Mouse (Mus musculus) adrenal gland, adult 8-10 months (tissue): Measurements from ENCODE around the gene Lexm. TPM values are rescaled to one million over a fixed set of nuclear protein-coding genes. Genes with fewer than 3 reads are reported as not detected.

Experiments
- DNase-seq: peaks from one replicate; pipeline ENCODE4 v3.0.0; 2022
- total RNA-seq, 4 experiments: library from RNA; stranded (reverse); gene quantifications; 2 replicates each; pipeline ENCODE4 v1.2.4; 2022

The Lexm gene
- not detected for total RNA-seq

- no peak for DNase-seq
Observed at GRCm38 (mm10) chr4:106617056-106617455, at the start of gene Lexm. TSS of gene Lexm (minus strand) at chr4:106617241.

DNA sequence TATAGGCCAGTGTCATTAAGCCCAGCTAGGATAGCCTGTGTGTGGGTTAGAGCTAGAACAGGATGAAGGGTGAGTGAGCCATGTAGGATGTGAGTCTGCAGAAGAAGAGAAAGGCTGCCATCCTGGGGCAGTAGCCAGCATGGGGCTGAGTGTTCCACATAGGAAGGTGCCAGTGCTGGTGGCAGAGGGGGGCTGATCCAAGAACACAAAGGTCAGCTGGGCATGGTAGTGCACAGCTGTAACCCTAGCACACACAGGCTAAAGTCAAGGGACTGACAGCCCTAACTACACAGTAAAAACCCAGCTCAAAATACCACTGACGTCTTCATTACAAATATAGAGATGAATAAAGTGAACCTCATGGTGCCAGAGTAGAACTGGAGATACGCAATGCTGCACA lies 49.5 kb upstream of the Lexm start:
- DNase-seq = no peak

GRCm38 (mm10) chr4:106665673-106666072 lies 48.6 kb upstream of the Lexm start:
- no peak for DNase-seq

DNA sequence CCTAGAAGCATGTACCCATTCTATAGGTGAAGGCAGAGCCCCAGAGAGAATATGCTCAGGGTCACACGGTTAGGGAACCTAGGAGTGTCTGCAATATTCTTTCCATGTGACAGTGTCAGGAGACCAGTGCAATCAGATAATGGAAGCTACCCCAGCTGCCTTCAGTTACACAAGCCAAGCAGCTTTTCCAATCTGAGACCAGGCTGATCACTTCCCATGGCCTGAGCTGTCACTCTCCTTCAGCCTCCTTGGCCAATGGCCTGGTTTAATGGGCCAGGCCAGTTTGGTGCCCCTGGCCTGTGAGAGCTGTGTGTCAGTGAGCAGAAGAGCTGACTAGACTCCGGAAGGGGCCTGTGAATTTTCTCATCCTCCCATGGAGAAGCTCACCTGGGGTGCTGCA lies 48.2 kb upstream of the Lexm start:
- no peak for DNase-seq

- DNase-seq = no peak
Observed at GRCm38 (mm10) chr4:106664697-106665096, 47.7 kb upstream of the Lexm start.

DNA sequence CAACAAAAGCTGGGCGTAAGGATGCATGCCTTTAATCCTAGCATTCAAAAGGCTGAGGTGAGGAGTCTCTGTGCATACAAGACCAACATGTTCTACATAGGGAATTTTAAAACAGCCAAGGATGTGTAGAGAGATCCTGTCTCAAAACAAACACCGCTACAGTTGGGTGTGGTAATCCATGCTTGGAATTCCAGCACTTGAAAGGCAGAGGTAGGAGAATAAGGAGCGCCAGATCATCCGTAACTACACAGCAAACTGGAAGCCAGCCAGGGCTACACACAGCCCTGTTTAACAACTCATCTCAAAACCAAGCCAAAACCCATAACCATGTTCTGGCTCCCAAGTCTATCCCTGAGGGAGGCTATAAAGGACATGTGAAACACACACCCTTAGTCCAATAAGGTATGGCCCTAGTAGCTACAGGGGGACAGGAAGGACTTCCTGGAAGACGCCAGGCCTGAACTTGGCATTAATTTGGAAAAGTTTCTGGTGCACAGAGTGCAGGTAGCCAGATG lies 47.0 kb upstream of the Lexm start:
- DNase-seq = no peak

- DNase-seq = no peak
Observed at GRCm38 (mm10) chr4:106655681-106656080, 38.6 kb upstream of the Lexm start.

- no peak for DNase-seq
Observed at GRCm38 (mm10) chr4:106653051-106653450, 36.0 kb upstream of the Lexm start.

DNA sequence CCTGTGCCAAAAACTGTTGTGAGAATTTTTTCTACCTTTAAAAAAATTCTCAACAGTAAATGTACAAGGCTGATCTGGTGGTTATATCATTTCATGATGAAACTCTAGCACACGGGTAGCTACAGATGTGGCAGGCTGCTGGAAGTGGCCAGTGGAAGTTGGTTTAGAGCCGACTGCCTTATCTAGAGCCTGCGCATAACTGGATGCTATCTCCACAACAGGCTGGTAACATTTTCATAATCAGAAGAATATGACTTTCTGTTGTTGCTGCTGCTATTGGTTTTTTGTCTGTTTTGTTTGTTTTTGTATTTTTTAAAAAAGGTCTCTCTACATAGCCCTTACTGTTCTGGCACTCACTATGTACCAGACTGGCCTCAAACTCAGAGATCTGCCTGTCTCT lies 35.5 kb upstream of the Lexm start:
- DNase-seq = no peak

DNA sequence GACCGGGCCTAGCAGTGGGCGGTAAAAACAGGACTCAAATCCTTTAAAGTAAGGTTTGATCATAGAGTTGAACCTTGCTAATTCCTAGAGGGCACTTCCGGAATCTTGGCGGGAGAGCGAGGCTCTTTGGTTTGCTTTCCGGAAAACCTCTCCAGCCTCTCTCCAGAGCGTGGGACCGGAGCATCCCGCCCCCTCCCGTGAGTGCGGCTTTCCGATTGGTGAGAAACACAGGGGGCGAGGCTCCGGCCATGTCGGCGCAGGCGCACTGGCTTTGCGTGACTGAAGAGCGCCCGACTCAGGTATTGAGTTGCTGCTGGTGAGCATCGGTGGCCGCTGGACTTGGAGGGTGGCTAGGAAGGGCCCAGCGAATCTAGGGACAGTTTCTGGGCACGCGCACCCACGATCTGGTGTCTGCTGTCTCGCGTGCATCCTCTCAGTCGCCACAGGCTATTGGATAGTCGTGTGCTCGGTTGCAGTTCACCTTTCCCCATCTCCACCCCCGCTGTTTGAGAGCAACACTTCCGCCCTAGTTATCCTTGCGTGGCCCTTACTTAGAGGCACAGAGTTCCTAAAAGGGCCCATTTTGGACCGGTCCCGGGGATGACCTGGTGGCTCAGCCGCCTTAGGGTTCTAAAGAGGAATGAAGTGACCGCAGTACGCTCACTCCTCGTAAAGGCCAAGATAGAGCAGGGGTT lies 33.9 kb upstream of the Lexm start, which contains the start of gene Pars2:
TSS of gene Pars2 (plus strand) at position 237 of the 695 bp plus-strand sequence.
- DNase-seq = peak; percentile 97

GRCm38 (mm10) chr4:106647137-106647536 lies 30.1 kb upstream of the Lexm start:
- no peak for DNase-seq

- DNase-seq = no peak
Observed at GRCm38 (mm10) chr4:106645797-106646196, 28.8 kb upstream of the Lexm start.

DNA sequence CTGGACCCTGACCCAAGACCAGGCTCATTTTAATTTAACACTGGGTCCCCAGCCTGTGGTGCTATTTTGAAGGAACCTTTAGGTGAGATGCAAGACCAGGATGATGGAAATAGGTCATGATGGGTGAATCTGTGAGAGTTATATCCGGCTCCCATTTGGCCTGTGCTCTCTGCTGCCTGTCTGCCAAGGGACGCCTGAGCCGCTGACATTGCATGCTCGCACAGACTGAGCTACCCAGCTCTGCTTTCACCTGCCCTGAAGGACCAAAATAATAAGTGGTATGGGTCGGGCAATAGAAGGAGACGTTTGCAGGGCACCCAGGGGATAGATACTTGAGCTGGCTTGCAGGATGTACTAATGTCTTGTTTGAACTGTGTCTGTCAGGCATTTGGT lies 27.2 kb upstream of the Lexm start:
- no peak for DNase-seq

DNA sequence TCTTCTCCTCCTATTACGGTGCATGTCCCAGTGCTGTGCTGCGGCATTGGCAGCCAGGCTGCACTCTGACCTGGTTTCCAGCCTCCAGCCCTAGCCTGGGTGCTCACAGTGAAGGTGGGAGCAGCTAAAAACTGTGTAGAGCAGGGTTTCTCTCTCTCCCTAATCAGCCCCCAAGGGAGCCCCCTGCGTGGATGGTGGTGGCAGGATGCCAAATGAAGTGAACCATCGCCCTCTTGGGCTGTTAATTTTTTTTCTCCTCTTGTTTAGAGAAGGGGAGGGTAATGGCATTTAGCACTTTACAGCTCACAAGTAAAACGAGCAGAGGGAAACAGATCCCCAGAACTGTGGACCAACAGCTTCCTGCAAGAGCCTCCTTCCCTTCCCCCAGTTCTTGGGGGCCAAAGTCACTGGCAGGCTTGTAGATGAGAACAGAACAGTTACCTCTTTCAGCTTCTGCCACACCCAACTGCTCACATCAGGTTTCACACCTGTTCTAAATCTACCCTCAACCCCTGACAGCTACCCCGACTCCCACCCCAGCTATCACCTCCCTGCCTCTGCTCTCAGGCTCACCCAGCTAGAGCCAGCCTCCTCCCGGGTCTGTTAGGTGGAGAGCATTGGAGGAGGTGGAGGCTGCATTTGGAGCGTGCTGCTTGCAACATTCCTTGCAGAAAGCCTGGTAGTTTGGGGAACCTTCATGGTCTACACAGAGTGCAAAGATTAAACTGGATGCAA lies 26.6 kb upstream of the Lexm start:
- no peak for DNase-seq

GRCm38 (mm10) chr4:106634086-106634479 lies 17.0 kb upstream of the Lexm start:
- DNase-seq = no peak

GRCm38 (mm10) chr4:106633281-106634085 lies 16.4 kb upstream of the Lexm start:
- DNase-seq = no peak

- DNase-seq = no peak
Observed at GRCm38 (mm10) chr4:106632313-106632712, 15.3 kb upstream of the Lexm start.

GRCm38 (mm10) chr4:106630333-106631220 lies 13.5 kb upstream of the Lexm start:
- DNase-seq = no peak

- DNase-seq = no peak
Observed at GRCm38 (mm10) chr4:106629374-106629773, 12.3 kb upstream of the Lexm start.

DNA sequence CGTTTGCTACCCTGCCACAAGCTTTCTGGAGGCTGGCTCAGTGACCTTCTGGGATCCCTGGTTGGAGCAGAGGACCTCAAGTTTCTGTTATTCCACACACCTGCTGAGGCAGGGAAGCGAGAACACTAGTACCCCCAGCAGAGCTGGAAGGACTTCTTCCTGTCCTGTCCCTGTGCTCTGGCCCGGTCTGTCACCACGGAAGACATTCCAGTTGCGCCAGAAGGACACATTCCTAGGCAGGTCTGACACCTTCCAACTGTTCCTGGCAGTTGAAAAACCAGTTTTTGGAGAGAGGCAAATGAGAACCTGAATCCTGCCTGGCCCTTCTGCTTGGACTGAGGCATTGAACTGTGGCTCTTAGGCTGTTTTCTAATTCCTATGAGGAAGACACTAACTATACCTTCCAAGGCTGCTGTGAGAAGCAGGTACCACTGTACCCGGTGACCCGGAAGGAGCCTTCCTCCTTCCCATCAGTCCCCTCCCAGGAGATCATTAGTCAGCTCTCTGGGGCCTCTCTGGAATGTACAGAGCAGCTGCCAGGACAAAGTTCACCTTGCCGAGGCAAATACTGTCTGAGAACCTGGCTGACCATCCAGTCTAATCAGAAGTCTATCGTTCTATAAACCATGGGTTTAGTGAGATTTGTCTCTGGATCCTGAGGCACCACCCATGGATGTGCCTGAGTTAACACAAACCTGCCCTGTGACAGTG lies 11.8 kb upstream of the Lexm start:
- DNase-seq = no peak

GRCm38 (mm10) chr4:106627809-106628208 lies 10.8 kb upstream of the Lexm start:
- DNase-seq = no peak
